Mouse (Mus musculus) layer of hippocampus, adult 8-10 months (tissue): Measurements from ENCODE around the gene Gm21981. TPM values are rescaled to one million over a fixed set of nuclear protein-coding genes. Genes with fewer than 3 reads are reported as not detected.

Experiments used
- DNase-seq, 2 experiments: peaks; one replicate each; pipeline ENCODE4 v3.0.0; 2022; ENCODE audit warnings: low spot score in 2 of 2
- total RNA-seq, 4 experiments: library from RNA; stranded (reverse); gene quantifications; 2 replicates each; pipeline ENCODE4 v1.2.4; 2022

The Gm21981 gene
- total RNA-seq, 4 experiments from 2014 or later = 3.3 to 4.3 (median 3.6) TPM

GRCm38 (mm10) chr17:47703556-47703955 lies 9.3 kb upstream of the Gm21981 start:
- no peak for DNase-seq

GRCm38 (mm10) chr17:47702548-47703345 lies 8.5 kb upstream of the Gm21981 start:
- no peak for DNase-seq

GRCm38 (mm10) chr17:47701793-47702192 lies 7.5 kb upstream of the Gm21981 start:
- no peak for DNase-seq

- DNase-seq = no peak
Observed at GRCm38 (mm10) chr17:47699055-47699454, 4.8 kb upstream of the Gm21981 start.

- no peak for DNase-seq
Observed at GRCm38 (mm10) chr17:47698156-47698555, 3.9 kb upstream of the Gm21981 start.

GRCm38 (mm10) chr17:47695337-47695710 lies 1.1 kb upstream of the Gm21981 start:
- DNase-seq = no peak

- DNase-seq = peak; percentile 94 to 96
Observed at GRCm38 (mm10) chr17:47694503-47695336, 465 bp upstream of the Gm21981 start, which contains the start of gene Prickle4. TSS of gene Prickle4 (minus strand) at chr17:47694736.

GRCm38 (mm10) chr17:47693671-47694441 lies 399 bp downstream of the Gm21981 start:
- no peak for DNase-seq

GRCm38 (mm10) chr17:47691650-47692049 lies 2.6 kb downstream of the Gm21981 start:
- DNase-seq = no peak

GRCm38 (mm10) chr17:47689894-47690293 lies 4.4 kb downstream of the Gm21981 start:
- DNase-seq = no peak

GRCm38 (mm10) chr17:47688608-47689575 lies 5.4 kb downstream of the Gm21981 start, which contains the start of gene Frs3:
TSS of gene Frs3 (plus strand) at chr17:47689030.
- peak; percentile 63 to 75 for DNase-seq

- no peak for DNase-seq
Observed at GRCm38 (mm10) chr17:47688344-47688607, 6.0 kb downstream of the Gm21981 start, which contains the start of gene Tomm6. TSS of gene Tomm6 (minus strand) at chr17:47688386.

GRCm38 (mm10) chr17:47687409-47688343 lies 6.6 kb downstream of the Gm21981 start:
- DNase-seq = peak; percentile 94 to 95

- no peak for DNase-seq
Observed at GRCm38 (mm10) chr17:47682836-47683235, 11.4 kb downstream of the Gm21981 start.

GRCm38 (mm10) chr17:47678702-47679101 lies 15.6 kb downstream of the Gm21981 start:
- DNase-seq = no peak

- DNase-seq = no peak
Observed at GRCm38 (mm10) chr17:47678238-47678637, 16.0 kb downstream of the Gm21981 start.

- peak in 1 of 2 experiments; percentile 82 for DNase-seq
Observed at GRCm38 (mm10) chr17:47676581-47676980, 17.7 kb downstream of the Gm21981 start.

- DNase-seq = no peak
Observed at GRCm38 (mm10) chr17:47672311-47673111, 21.7 kb downstream of the Gm21981 start.

- no peak for DNase-seq
Observed at GRCm38 (mm10) chr17:47671988-47672310, 22.3 kb downstream of the Gm21981 start.
